Mouse (Mus musculus): ENCODE results near the gene Olfr279. TPM values are rescaled to one million over a fixed set of nuclear protein-coding genes. Genes with fewer than 3 reads are reported as not detected.

Olfr279 gene
- polyA plus RNA-seq, 1 experiment from 2014 or later = not detected

DNA sequence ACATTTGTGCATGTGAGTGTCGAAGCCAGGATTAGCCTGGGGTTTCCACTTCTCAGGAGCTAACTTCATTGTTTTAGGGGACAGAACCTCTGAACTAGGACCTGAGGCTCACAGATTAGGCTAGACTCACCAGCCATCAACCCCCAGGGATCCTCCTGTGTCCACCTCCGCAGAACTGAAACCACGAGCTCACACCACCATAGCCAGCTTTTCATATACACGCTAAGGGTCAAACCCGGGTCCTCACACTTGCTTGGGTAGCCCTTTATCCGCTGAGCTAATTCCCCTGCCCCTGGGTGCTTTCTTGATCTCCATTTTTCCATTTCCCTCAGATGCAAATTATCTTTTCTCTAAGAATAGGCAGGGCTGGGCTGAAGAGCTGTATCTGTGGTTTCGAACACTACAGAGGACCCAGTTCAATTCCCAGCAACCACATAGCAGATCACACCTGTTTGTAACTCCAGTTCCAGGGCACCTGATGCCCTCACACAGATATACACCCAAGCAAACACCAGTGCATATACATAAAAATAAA lies 12.6 kb upstream of the Olfr279 start:
- Histone ChIP-seq H3K9ac (ENCODE audit: low read length) (no peak overlapping the region), H3K36me3 (ENCODE audit: control insufficient read depth, insufficient read depth, low read length) (no peaks in the 10 kb centered on the region), H3K4me1 (ENCODE audit: control insufficient read depth, insufficient read depth, low read length) (no peaks in the 10 kb centered on the region), H3K4me3 (ENCODE audit: low read depth, low read length) (no peak overlapping the region), H3K4me2 (ENCODE audit: low read depth) (no peak overlapping the region), H3K9me3 (ENCODE audit: control insufficient read depth, low read length) (no peaks in the 10 kb centered on the region), H3K27me3 (ENCODE audit: control insufficient read depth, insufficient read depth, low read length) (no peaks in the 10 kb centered on the region), H3K27ac (ENCODE audit: low read depth, low read length) (no peak overlapping the region)
- no peak for DNase-seq (ENCODE audit: low spot score)
- no peak for ATAC-seq (ENCODE audit: insufficient read depth, low FRiP score, low TSS enrichment)
- 76% methylated on average over 7 of the region's 7 CpGs for WGBS

- Histone ChIP-seq H3K27ac (ENCODE audit: low read depth, low read length) (no peak within 1 kb of the TSS), H3K27me3 (ENCODE audit: control insufficient read depth, insufficient read depth, low read length) (no peaks in the 10 kb centered on the region), H3K4me3 (ENCODE audit: low read depth, low read length) (no peak within 1 kb of the TSS), H3K4me1 (ENCODE audit: control insufficient read depth, insufficient read depth, low read length) (no peaks in the 10 kb centered on the region), H3K36me3 (ENCODE audit: control insufficient read depth, insufficient read depth, low read length) (no peaks in the 10 kb centered on the region), H3K4me2 (ENCODE audit: low read depth) (no peak within 1 kb of the TSS), H3K9ac (ENCODE audit: low read length) (no peak within 1 kb of the TSS), H3K9me3 (ENCODE audit: control insufficient read depth, low read length) (no peaks in the 10 kb centered on the region)
- ATAC-seq (ENCODE audit: insufficient read depth, low FRiP score, low TSS enrichment) (no peak), DNase-seq (ENCODE audit: low spot score) (no peak)
- WGBS = 62% methylated on average over 3 of the region's 3 CpGs
These were observed 9.5 kb upstream of the Olfr279 start, which contains the start of gene Lalba for GRCm38 (mm10) chr15:98482701-98483100. TSS of gene Lalba (minus strand) at chr15:98482721.

DNA sequence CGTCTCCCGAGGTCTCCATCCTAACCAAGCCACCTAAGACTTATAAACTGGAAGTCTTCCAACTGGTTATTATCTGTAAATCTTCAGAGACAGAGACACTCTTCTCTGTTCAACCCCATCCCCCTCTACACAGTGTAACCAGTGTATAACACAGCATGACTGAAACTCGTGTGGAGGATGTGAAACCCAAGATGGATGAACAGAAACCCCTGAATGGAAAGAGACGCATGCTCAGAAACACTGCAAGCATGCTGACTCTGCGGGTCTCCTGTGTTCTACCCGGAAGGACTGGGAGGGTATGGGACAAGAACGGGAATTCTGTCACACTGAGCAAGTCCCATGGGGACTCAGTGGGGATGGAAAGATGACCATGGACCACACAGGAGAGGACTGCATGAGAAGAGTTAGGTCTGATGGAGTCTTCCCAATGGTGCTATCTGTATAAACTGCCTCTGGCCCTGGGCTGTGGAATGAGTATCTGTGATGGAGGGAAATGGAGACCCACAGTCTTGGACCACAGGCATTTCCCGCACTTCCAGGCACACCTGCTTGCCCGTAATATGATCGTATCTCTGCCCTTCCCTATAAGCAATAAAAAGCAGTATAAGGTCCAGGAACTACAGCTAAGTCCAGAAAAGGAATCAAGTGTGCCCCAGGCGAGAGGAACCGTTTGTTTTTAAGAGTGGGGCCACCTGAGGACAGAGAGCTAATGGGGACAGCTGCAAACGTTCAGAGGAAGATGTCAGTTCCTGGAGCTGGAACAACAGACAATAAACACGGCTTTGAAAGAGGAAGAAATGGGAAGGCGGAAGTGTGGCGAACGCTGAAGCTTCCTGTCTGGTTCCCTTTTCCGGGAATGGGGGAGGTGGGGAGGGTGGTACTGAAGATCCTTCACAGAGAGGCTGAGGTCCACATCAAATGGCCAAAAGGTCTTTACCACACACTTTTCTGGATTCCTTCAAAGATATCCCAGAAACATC lies 8.0 kb upstream of the Olfr279 start:
- H3K9ac ChIP-seq (ENCODE audit: low read length) = no peak overlapping the region
- H3K9me3 ChIP-seq (ENCODE audit: control insufficient read depth, low read length) = no peaks in the 10 kb centered on the region
- no peaks in the 10 kb centered on the region for H3K36me3 ChIP-seq (ENCODE audit: control insufficient read depth, insufficient read depth, low read length)
- H3K27ac ChIP-seq (ENCODE audit: low read depth, low read length) = no peak overlapping the region
- H3K4me3 ChIP-seq (ENCODE audit: low read depth, low read length) = no peak overlapping the region
- DNase-seq (ENCODE audit: low spot score) = no peak
- no peak overlapping the region for H3K4me2 ChIP-seq (ENCODE audit: low read depth)
- ATAC-seq (ENCODE audit: insufficient read depth, low FRiP score, low TSS enrichment) = no peak
- WGBS = 68% methylated on average over 18 of the region's 18 CpGs
- no peaks in the 10 kb centered on the region for H3K4me1 ChIP-seq (ENCODE audit: control insufficient read depth, insufficient read depth, low read length)
- H3K27me3 ChIP-seq (ENCODE audit: control insufficient read depth, insufficient read depth, low read length) = no peaks in the 10 kb centered on the region

GRCm38 (mm10) chr15:98486433-98487021 lies 5.7 kb upstream of the Olfr279 start:
- no peak for ATAC-seq (ENCODE audit: insufficient read depth, low FRiP score, low TSS enrichment)
- Histone ChIP-seq H3K4me1 (ENCODE audit: control insufficient read depth, insufficient read depth, low read length) (no peaks in the 10 kb centered on the region), H3K4me3 (ENCODE audit: low read depth, low read length) (no peak overlapping the region), H3K27me3 (ENCODE audit: control insufficient read depth, insufficient read depth, low read length) (no peaks in the 10 kb centered on the region), H3K27ac (ENCODE audit: low read depth, low read length) (no peak overlapping the region), H3K4me2 (ENCODE audit: low read depth) (no peak overlapping the region), H3K36me3 (ENCODE audit: control insufficient read depth, insufficient read depth, low read length) (no peaks in the 10 kb centered on the region), H3K9me3 (ENCODE audit: control insufficient read depth, low read length) (no peaks in the 10 kb centered on the region), H3K9ac (ENCODE audit: low read length) (no peak overlapping the region)
- DNase-seq (ENCODE audit: low spot score) = no peak
- 94% methylated on average over 8 of the region's 8 CpGs for WGBS

GRCm38 (mm10) chr15:98491332-98491731 lies 870 bp upstream of the Olfr279 start:
- Histone ChIP-seq H3K9ac (ENCODE audit: low read length) (no peak overlapping the region), H3K9me3 (ENCODE audit: control insufficient read depth, low read length) (no peaks in the 10 kb centered on the region), H3K27ac (ENCODE audit: low read depth, low read length) (no peak overlapping the region), H3K36me3 (ENCODE audit: control insufficient read depth, insufficient read depth, low read length) (no peaks in the 10 kb centered on the region), H3K27me3 (ENCODE audit: control insufficient read depth, insufficient read depth, low read length) (no peaks in the 10 kb centered on the region), H3K4me1 (ENCODE audit: control insufficient read depth, insufficient read depth, low read length) (no peaks in the 10 kb centered on the region), H3K4me3 (ENCODE audit: low read depth, low read length) (no peak overlapping the region), H3K4me2 (ENCODE audit: low read depth) (no peak overlapping the region)
- no peak for ATAC-seq (ENCODE audit: insufficient read depth, low FRiP score, low TSS enrichment)
- DNase-seq (ENCODE audit: low spot score) = no peak
- WGBS = 84% methylated on average over 2 of the region's 2 CpGs

DNA sequence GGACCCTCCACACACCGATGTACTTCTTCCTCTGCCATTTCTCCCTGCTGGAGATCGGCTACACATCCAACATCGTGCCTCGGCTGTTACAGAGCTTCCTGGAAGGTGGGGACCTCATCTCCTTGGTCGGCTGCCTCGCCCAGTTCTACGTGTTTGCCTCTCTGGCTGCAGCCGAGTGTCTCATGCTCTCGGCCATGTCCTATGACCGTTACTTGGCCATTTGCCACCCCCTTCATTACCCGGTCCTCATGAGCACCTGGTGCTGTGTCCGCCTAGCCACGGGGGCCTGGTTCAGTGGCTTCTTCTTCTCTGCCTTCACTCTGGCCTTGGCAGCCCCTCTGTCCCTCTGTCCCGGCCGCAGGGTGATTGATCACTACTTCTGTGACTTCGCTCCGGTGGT lies 5.4 kb downstream of the Olfr279 start:
- no peak overlapping the region for H3K4me2 ChIP-seq (ENCODE audit: low read depth)
- H3K27ac ChIP-seq (ENCODE audit: low read depth, low read length) = no peak overlapping the region
- no peak overlapping the region for H3K4me3 ChIP-seq (ENCODE audit: low read depth, low read length)
- H3K36me3 ChIP-seq (ENCODE audit: control insufficient read depth, insufficient read depth, low read length) = no peaks in the 10 kb centered on the region
- H3K27me3 ChIP-seq (ENCODE audit: control insufficient read depth, insufficient read depth, low read length) = no peaks in the 10 kb centered on the region
- ATAC-seq (ENCODE audit: insufficient read depth, low FRiP score, low TSS enrichment) (no peak), DNase-seq (ENCODE audit: low spot score) (no peak)
- no peaks in the 10 kb centered on the region for H3K9me3 ChIP-seq (ENCODE audit: control insufficient read depth, low read length)
- H3K9ac ChIP-seq (ENCODE audit: low read length) = no peak overlapping the region
- WGBS = 90% methylated on average over 17 of the region's 17 CpGs
- no peaks in the 10 kb centered on the region for H3K4me1 ChIP-seq (ENCODE audit: control insufficient read depth, insufficient read depth, low read length)

GRCm38 (mm10) chr15:98503317-98503716 lies 11.1 kb downstream of the Olfr279 start:
- ATAC-seq (ENCODE audit: insufficient read depth, low FRiP score, low TSS enrichment) = no peak
- Histone ChIP-seq H3K9ac (ENCODE audit: low read length) (no peak overlapping the region), H3K36me3 (ENCODE audit: control insufficient read depth, insufficient read depth, low read length) (no peaks in the 10 kb centered on the region), H3K4me2 (ENCODE audit: low read depth) (no peak overlapping the region), H3K27ac (ENCODE audit: low read depth, low read length) (no peak overlapping the region), H3K9me3 (ENCODE audit: control insufficient read depth, low read length) (no peaks in the 10 kb centered on the region), H3K4me3 (ENCODE audit: low read depth, low read length) (no peak overlapping the region), H3K4me1 (ENCODE audit: control insufficient read depth, insufficient read depth, low read length) (no peaks in the 10 kb centered on the region), H3K27me3 (ENCODE audit: control insufficient read depth, insufficient read depth, low read length) (no peaks in the 10 kb centered on the region)
- DNase-seq (ENCODE audit: low spot score) = no peak
- 85% methylated on average over 3 of the region's 3 CpGs for WGBS

DNA sequence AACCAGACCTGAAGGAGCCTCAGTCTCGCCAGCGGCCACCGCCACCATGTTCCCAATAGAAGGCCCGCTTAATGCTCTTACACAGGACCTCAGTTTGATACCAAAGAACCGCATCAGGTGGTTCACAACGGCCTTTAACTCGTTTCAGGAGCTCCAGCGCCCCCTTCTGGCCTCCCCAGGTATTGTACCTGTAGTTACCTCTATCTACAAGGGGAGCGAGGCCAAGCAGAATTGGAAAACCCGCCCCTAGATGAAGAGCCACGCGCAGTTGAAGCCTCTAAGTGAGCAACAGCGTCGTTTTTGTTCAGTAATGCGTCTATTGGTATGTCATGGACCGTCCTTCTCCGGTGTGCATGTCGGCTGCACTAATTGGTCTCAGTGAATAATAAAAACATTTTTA lies 12.3 kb downstream of the Olfr279 start:
- Histone ChIP-seq H3K36me3 (ENCODE audit: control insufficient read depth, insufficient read depth, low read length) (no peaks in the 10 kb centered on the region), H3K27ac (ENCODE audit: low read depth, low read length) (no peak overlapping the region), H3K4me1 (ENCODE audit: control insufficient read depth, insufficient read depth, low read length) (no peaks in the 10 kb centered on the region), H3K9ac (ENCODE audit: low read length) (no peak overlapping the region), H3K4me2 (ENCODE audit: low read depth) (no peak overlapping the region), H3K4me3 (ENCODE audit: low read depth, low read length) (no peak overlapping the region), H3K27me3 (ENCODE audit: control insufficient read depth, insufficient read depth, low read length) (no peaks in the 10 kb centered on the region), H3K9me3 (ENCODE audit: control insufficient read depth, low read length) (no peaks in the 10 kb centered on the region)
- WGBS = 12% methylated on average over 18 of the region's 18 CpGs
- ATAC-seq (ENCODE audit: insufficient read depth, low FRiP score, low TSS enrichment) (no peak), DNase-seq (ENCODE audit: low spot score) (peak; percentile 73)
